Mouse (Mus musculus) brain, embryonic 18.5 days (tissue): ENCODE data around the gene Zfp607b.
A peak's percentile ranks its signal among the peaks of the same experiment; 100 is the strongest.

ENCODE experiments used
- DNase-seq: peaks from one replicate; pipeline ENCODE4 v3.0.0-alpha.2; 2012; ENCODE audit warnings: low read depth, low spot score

The Zfp607b gene

DNA sequence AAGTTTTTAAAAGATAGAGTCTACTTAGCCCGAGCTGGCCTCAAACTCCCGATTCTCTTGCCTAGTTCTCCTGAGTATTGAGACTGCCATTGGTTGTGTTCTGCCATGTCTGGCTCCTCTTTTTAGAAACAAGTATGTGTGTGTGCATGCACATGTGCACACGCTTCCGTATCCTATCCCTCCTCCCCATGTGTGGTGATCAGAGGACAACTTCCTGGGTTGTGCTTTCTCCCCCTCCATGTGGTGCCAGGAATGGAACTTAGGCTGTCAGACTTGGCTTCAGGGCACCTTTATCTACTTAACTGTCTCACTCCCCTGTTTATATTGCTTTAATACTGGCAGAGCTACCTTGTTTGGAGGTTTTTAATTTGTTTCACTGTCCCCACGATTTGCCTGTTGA, 3.9 kb upstream of the Zfp607b start:
- no peak for DNase-seq

- DNase-seq: no peak
These were observed 3.5 kb upstream of the Zfp607b start for GRCm38 (mm10) chr7:27685681-27686080.

GRCm38 (mm10) chr7:27687043-27687442, 2.1 kb upstream of the Zfp607b start:
- no peak for DNase-seq

- DNase-seq: no peak
These were observed 1.3 kb upstream of the Zfp607b start for GRCm38 (mm10) chr7:27687836-27688235.

DNA sequence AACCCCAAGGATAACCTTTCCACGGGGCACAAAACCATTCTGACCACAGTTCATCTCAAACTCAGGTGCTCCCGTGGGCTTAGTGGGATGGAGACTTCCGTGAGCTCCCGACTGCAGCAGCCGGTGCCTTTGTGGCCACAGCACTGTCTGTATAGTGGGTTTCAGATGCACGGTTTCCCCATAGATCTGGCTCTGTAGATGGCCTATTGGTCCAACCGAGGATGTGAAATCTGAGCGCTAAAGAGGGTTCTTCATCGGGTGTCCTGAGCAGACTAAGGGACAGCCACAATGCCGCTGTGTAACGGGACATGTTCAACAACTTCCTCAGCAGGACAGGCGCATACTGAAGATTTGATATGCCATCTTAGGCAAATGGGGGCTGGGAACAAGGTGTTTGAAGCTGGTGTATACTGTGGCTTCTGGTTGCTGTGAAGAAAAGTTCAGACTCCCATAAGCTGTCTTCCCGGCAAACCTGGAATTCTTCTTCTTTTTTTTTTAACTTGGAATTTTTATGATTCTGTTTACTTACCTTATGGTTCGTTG, 823 bp upstream of the Zfp607b start:
- no peak for DNase-seq

GRCm38 (mm10) chr7:27691076-27691475, 1.9 kb downstream of the Zfp607b start:
- DNase-seq: no peak

- no peak for DNase-seq
These were observed 7.6 kb downstream of the Zfp607b start for GRCm38 (mm10) chr7:27696711-27697110.

- no peak for DNase-seq
These were observed 21.3 kb downstream of the Zfp607b start for GRCm38 (mm10) chr7:27710402-27710801.

GRCm38 (mm10) chr7:27721951-27722350, 32.8 kb downstream of the Zfp607b start:
- no peak for DNase-seq

- peak; percentile 60 for DNase-seq
These were observed 36.7 kb downstream of the Zfp607b start for GRCm38 (mm10) chr7:27725566-27726538.

DNA sequence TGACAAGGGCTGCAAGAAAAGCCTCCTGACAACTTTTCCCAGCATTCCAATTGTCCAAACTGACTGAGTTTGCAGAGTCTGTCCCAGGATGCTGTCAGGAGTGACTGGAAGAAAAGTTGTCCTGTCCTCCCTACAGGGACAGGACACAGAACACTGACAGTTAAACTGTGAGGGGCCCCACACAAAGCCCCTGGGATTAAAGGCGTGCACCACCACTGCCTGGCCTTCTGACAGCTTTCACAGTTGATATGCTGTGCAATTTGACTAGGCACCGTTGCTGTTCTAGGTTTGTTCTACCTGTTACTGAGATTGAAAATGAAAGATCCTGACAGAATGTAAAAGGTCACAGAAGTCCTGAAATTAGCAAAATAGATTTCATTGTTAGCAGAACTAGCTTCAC, 38.3 kb downstream of the Zfp607b start:
- no peak for DNase-seq

DNA sequence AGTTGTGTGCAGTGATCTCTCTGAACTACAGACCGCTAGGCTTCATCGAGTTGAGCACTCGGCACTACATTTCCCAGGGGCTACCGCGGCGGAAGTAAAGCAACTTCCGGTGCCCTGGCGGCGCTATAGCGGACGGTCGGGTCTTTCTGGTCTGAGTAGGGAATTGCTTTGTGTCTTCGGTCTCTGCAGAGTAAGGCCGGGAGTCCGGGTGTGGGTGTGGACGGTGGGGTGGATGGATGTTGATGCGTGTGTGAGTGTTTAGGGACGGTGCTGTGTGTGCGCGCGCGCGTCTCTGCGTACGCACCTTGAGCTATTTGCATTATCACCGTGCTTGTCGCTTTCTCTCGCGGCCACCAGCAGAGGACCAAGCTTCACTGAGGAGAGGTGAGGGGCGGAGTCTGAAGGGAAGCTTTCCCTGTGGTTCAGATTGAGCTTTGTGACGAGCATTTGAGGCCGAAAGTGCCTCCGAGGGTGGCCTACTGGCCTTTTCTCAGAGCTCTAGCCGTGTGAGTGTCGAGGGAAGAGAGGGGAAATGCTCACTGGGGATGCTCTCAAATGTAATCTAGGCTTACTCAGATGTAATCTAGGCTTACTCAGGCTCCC, 42.2 kb downstream of the Zfp607b start, which contains the start of gene Zfp60:
Gene Zfp60 (plus strand): TSS at position 109 of the 603 bp plus-strand sequence.
- peak; percentile 82 for DNase-seq

DNA sequence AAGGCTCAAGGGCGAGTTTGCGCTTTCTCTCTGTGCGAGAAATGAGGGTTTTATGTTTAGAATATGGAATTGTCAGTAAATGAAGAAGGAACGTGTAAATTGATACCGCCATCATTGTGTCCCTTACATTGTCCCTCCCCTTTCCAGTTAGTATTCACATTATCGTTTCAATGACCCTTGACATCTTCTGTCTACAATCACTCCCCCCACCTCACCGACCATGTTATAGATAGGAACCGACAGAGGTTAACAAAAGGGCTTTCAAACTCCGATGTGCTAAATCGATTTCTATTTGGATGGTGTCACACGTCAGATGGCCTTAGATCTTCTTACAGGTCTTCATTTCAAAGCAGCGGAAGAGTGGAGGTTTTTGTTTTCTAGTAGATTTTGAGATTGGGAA, 42.8 kb downstream of the Zfp607b start:
- no peak for DNase-seq

DNA sequence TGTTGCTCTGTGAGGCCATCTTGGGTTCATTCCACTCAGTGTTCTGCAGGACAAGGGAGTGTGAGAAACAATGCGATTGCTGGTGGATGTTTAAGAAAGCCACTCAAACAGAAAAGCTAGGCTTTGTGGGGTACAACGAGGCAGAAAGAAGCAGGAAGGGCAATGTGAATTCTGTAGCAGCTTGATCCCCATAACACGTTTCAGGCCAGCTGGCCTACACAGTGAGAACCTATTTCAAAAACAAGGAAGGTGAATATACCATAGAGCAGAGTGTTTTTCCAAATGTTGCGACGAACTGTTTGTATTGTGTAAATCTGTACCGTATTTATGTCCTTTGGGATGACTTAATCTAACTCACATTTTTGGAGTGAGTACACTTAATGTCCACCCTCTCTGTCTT, 43.4 kb downstream of the Zfp607b start:
- no peak for DNase-seq

- no peak for DNase-seq
These were observed 46.3 kb downstream of the Zfp607b start for GRCm38 (mm10) chr7:27735457-27735856.
